Mouse (Mus musculus) liver, embryonic 12.5 days (tissue): ENCODE results near the gene Cpsf6. TPM values are rescaled to one million over a fixed set of nuclear protein-coding genes. Genes with fewer than 3 reads are reported as not detected.
A peak's percentile ranks its signal among the peaks of the same experiment; 100 is the strongest.

Experiments used
- ATAC-seq: fragments of 200-750 bp; cut with Nextera tagmentation; 2 replicates; pipeline ENCODE4 v1.8.0; 2017; ENCODE audit warnings: moderate number of reproducible peaks, mild to moderate bottlenecking, moderate library complexity
- H3K27ac ChIP-seq: fragments of 300-500 bp; sonication (generic); 2 replicates; pipeline ENCODE4 v1.5.1; 2016; ENCODE audit warnings: mild to moderate bottlenecking
- H3K27me3 ChIP-seq: fragments of 300-500 bp; sonication (generic); replicated peaks from 2 replicates; pipeline ENCODE4 v1.6.1; 2016; ENCODE audit warnings: mild to moderate bottlenecking, moderate library complexity
- H3K36me3 ChIP-seq: fragments of 300-500 bp; sonication (generic); 2 replicates; pipeline ENCODE4 v1.6.1; 2016; ENCODE audit warnings: mild to moderate bottlenecking, moderate library complexity
- H3K4me1 ChIP-seq: fragments of 300-500 bp; sonication (generic); 2 replicates; pipeline ENCODE4 v1.6.1; 2016
- H3K4me2 ChIP-seq: fragments of 300-500 bp; sonication (generic); 2 replicates; pipeline ENCODE4 v1.6.1; 2016; ENCODE audit warnings: mild to moderate bottlenecking, moderate library complexity
- H3K4me3 ChIP-seq: fragments of 300-500 bp; sonication (generic); 2 replicates; pipeline ENCODE4 v1.5.1; 2016; ENCODE audit warnings: mild to moderate bottlenecking, moderate library complexity
- H3K9ac ChIP-seq: fragments of 300-500 bp; sonication (generic); 2 replicates; pipeline ENCODE4 v1.6.1; 2016; ENCODE audit warnings: mild to moderate bottlenecking, moderate library complexity
- H3K9me3 ChIP-seq: fragments of 300-500 bp; sonication (generic); replicated peaks from 2 replicates; pipeline ENCODE4 v1.6.1; 2016; ENCODE audit warnings: mild to moderate bottlenecking, moderate library complexity
- WGBS: fragments of 180-500 bp; shearing (Covaris S2); methylation state at CpG from one replicate; pipeline ENCODE4 v1.1.7; 2016; ENCODE audit not compliant: insufficient replicate concordance; 5-methylcytosine and 5-hydroxymethylcytosine counted together
- polyA plus RNA-seq: library from polyadenylated mRNA; unstranded; fragments of >200 nt; fragmentation: Nextera tagmentation; extraction: Ambion mirVana; gene quantifications from 2 replicates; pipeline ENCODE4 v1.2.1, GENCODE M21; 2016

Gene Cpsf6
- polyA plus RNA-seq, 1 experiment from 2014 or later, result 92.5 TPM

DNA sequence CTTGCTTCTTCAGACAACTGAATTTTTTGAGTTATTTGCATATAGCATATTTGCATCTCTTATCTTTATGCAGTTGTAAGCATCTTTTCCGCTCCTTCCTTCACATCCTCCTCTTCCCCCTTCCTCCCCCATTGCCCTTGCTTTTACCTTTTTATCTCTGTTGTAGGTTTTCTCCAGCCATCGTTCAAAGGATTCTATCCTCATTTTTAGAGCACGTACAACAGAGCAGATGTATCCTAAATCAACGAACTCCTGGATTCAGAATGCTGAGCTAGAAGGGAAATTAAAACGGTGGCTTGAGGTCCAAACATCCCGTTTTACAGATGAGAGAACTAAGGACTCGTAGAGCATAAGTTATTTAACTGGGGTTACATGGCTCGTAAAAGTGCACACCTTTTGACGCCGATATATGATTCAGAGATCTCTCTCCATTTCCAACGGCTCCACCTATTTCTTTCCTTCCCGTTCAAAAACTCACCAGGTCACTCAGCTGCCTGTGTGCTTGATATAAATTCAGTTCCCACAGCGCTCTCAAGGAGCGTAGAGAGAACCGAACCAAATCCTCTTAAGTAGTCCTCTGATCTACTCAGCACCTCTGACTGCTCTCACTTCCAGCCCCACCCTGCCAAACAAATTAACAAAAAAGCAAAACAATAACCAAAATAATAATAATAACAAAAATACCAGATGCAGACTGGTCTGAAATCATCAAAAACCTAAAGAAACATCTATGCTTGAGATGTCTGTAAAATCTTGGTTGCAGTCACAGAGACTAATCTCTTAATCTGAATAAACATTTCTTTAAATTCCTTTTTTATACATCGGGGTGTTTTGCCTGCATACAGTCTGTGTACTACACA, 2.2 kb downstream of the Cpsf6 start:
- H3K27me3 ChIP-seq, result no peaks in the 10 kb centered on the region
- WGBS, result 26% methylated on average over 16 of the region's 16 CpGs
- no peaks in the 10 kb centered on the region for H3K9me3 ChIP-seq
- peak overlapping the region; percentile 98 for H3K9ac ChIP-seq
- no peak for ATAC-seq
- peak overlapping the region; percentile 75 for H3K4me3 ChIP-seq
- peak overlapping the region; percentile 83 for H3K4me2 ChIP-seq
- H3K4me1 ChIP-seq, result peaks cover 34% of the 10 kb centered on the region
- H3K36me3 ChIP-seq, result no peaks in the 10 kb centered on the region
- 0 out of 2 replicates have a peak overlapping the region, but pooled peaks have one; percentile 30 for H3K27ac ChIP-seq

DNA sequence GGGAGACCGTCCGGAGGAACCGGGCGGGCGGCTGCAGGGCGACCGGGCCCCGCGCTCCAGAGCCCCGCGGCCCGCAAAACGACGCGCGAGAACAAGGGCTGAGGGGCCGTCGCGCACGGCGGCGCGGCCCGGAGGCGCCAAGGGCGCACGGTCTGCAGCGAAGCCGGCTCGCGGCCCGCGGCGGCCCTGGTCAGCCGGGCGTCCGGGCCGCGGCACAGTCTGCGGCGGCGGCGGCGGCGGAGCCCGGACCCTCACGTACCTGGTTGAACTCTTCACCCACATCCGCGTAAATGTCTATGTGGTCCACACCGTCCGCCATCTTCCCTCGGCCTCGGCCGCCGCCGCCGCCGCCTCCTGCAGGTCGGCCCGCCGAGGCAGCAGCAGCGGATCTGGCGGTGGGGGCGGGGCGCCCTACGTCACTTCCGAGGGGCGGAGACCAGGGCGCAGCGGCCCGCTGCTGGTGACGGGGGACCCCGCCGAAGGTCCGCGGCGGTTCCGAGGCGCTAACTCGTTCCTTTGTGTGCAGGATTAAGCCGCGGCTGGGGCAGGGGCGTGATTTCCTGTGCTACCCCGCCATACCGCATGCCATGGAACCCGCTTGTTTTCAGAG, 3.1 kb downstream of the Cpsf6 start:
- peak overlapping the region; percentile 79 for H3K27ac ChIP-seq
- WGBS, result under 1% methylated on average over 84 of the region's 86 CpGs
- peak; percentile 94 for ATAC-seq

DNA sequence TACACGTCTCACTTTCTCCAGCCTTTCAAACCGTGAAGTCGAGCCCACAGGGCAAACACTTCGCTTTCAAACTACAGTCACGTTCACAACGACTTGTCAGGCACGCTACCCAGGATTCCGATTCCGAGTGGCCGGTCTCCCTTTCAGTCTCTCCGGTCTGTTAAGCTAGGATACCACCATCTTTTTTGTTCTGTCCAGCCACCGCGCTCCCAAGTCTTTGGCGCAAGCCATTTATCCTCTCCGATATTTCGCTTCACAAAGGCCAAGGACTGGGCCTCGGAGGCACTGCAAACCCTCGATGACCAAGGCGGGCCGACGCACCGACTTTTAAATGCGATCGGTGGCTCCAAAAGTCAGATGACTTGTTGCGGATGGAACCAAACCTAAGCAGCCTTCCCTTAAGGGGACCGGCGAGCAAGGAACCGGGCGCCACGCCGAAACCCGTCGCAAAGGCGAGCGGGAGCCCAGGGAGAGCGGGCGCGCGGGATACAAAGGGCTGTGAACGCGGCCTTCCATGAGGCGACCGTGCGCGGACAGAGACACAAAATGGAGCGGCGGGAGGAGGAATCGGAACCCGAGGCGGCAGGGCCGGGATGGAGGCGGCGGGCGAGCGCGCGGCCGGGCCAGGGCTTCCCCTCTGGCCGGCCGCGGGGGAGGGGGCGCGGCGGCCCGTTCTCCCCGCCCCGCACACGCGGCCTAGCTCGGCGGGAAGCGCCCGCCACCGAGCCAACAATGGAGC, 3.8 kb downstream of the Cpsf6 start:
- H3K27me3 ChIP-seq, result no peaks in the 10 kb centered on the region
- no peaks in the 10 kb centered on the region for H3K36me3 ChIP-seq
- peak overlapping the region; percentile 83 for H3K4me2 ChIP-seq
- H3K4me3 ChIP-seq, result peak overlapping the region; percentile 75
- peak; percentile 69 for ATAC-seq
- peak overlapping the region; percentile 79 for H3K27ac ChIP-seq
- H3K9ac ChIP-seq, result peak overlapping the region; percentile 98
- WGBS, result under 1% methylated on average over 68 of the region's 74 CpGs
- no peaks in the 10 kb centered on the region for H3K9me3 ChIP-seq
- H3K4me1 ChIP-seq, result peaks cover 36% of the 10 kb centered on the region

More for the DNA sequence above, 3.1 kb downstream of the Cpsf6 start:
- H3K9ac ChIP-seq, result peak overlapping the region; percentile 98
- H3K4me2 ChIP-seq, result peak overlapping the region; percentile 83
- H3K9me3 ChIP-seq, result no peaks in the 10 kb centered on the region
- H3K4me1 ChIP-seq, result peaks cover 36% of the 10 kb centered on the region
- no peaks in the 10 kb centered on the region for H3K36me3 ChIP-seq
- peak overlapping the region; percentile 75 for H3K4me3 ChIP-seq
- H3K27me3 ChIP-seq, result no peaks in the 10 kb centered on the region

DNA sequence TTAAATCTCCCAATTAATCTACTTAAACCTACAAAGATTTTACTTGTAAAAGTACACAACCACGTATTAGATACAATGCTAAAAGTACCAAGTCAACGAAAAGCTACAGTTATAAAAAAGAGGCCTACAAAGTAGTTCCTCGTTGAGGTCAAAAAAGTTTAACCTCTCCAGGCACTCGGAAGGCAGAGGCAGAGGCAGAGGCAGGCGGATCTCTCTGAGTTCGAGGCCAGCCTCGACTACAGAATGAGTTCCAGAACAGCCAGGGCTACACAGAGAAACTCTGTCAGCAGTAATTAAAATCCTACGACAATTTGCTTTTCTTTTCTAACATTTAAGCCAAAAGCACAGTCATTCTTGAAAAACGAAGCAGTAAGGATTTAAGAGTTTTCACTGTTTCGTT, 4.7 kb downstream of the Cpsf6 start:
- H3K9me3 ChIP-seq, result no peaks in the 10 kb centered on the region
- H3K4me1 ChIP-seq, result peaks cover 33% of the 10 kb centered on the region
- H3K27ac ChIP-seq, result no peak overlapping the region
- WGBS, result 6% methylated on average over 10 of the region's 10 CpGs
- ATAC-seq, result no peak
- H3K9ac ChIP-seq, result peak overlapping the region; percentile 98
- H3K27me3 ChIP-seq, result no peaks in the 10 kb centered on the region
- H3K36me3 ChIP-seq, result no peaks in the 10 kb centered on the region
- H3K4me2 ChIP-seq, result peak overlapping the region; percentile 83
- H3K4me3 ChIP-seq, result peak overlapping the region; percentile 75

DNA sequence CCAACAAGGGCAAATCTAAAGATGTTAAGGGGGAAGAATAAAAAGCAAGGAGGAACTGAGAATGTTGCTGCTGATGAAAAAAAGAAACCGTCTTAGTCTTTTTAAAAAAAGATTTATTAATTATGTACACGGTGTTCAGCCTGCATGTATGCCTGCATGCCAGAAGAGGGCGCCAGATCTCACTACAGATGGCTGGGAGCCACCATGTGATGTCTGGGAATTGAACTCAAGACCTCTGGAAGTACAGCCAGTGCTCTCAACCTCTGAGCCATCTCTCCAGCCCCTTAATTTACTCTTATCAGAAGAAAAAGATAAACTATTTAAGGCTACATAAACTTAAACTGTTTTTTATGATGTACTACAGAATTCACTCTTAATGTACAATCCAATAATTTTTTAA, 16.7 kb downstream of the Cpsf6 start:
- no peaks in the 10 kb centered on the region for H3K4me1 ChIP-seq
- H3K36me3 ChIP-seq, result peaks cover 86% of the 10 kb centered on the region
- H3K4me2 ChIP-seq, result no peak overlapping the region
- no peak overlapping the region for H3K27ac ChIP-seq
- H3K9ac ChIP-seq, result no peak overlapping the region
- no peak for ATAC-seq
- WGBS, result 27% methylated on average over 3 of the region's 3 CpGs
- no peak overlapping the region for H3K4me3 ChIP-seq
- no peaks in the 10 kb centered on the region for H3K27me3 ChIP-seq
- no peaks in the 10 kb centered on the region for H3K9me3 ChIP-seq

DNA sequence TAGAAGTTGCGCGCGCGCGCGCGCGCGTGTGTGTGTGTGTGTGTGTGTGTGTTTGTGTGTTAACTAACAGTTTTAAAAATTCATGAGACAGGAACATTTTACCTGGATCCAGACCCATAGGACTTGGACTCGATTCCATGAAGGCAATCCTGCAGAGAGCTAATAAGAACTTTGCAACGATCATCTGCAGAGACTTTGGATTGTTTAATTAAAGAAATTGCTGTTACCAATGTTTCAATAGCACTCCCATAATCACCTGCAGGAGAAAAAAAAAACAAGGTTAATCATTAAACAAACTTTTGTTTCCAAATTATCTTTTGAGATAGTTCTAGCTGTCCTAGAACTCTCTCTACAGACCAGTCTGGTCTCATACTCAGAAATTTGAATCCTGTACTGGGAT, 20.9 kb downstream of the Cpsf6 start:
- Histone ChIP-seq H3K27ac (no peak overlapping the region), H3K36me3 (peaks cover 78% of the 10 kb centered on the region), H3K4me2 (no peak overlapping the region), H3K9me3 (no peaks in the 10 kb centered on the region), H3K27me3 (no peaks in the 10 kb centered on the region), H3K9ac (no peak overlapping the region), H3K4me1 (no peaks in the 10 kb centered on the region), H3K4me3 (no peak overlapping the region)
- 84% methylated on average over 11 of the region's 11 CpGs for WGBS
- no peak for ATAC-seq

DNA sequence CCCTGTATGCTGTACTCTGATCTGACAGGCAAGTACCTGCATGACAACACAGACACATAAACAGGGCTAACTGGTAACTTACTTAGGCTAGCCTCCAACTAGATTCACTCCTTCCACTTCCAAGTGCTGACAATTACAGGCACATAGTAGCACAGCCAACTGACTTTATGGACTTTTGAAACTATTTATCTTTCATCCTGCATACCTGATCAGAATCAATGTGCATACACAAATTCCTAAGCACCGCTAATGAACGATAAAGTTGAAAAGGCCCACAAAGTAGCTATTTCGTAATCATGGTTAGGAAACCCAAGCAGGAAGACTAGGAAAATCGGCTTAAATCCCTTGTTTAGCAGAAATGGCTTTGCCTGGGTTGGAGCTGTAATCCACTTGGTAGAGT, 36.8 kb downstream of the Cpsf6 start:
- H3K9me3 ChIP-seq, result no peaks in the 10 kb centered on the region
- H3K4me2 ChIP-seq, result no peak overlapping the region
- WGBS, result 76% methylated on average over 4 of the region's 4 CpGs
- H3K27me3 ChIP-seq, result no peaks in the 10 kb centered on the region
- no peak overlapping the region for H3K9ac ChIP-seq
- H3K36me3 ChIP-seq, result peaks cover 13% of the 10 kb centered on the region
- H3K27ac ChIP-seq, result no peak overlapping the region
- no peak for ATAC-seq
- no peak overlapping the region for H3K4me3 ChIP-seq
- no peaks in the 10 kb centered on the region for H3K4me1 ChIP-seq

DNA sequence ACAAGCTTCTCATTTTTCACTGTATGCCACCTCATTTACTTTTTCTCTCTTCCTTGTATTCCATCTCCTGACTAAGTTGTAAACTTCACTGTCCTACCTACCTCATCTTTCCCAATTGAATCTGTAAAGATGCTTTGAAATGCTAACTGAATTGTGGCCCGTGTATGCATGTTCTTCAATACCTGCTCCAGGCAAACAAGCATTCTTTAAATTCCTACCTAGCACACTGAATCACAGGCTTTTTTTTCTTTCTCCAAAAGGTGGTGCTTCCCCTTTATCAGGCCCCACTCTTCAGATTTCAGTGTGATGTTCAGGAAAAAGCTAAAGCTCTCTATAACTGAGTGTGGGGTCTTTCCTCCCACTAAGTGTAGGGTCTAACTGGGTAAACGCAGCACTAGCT, 37.4 kb downstream of the Cpsf6 start:
- Histone ChIP-seq H3K27me3 (no peaks in the 10 kb centered on the region), H3K9ac (no peak overlapping the region), H3K9me3 (no peaks in the 10 kb centered on the region), H3K4me1 (no peaks in the 10 kb centered on the region), H3K27ac (no peak overlapping the region), H3K36me3 (peaks cover 13% of the 10 kb centered on the region; the same call in 1 of the 2 replicates), H3K4me2 (no peak overlapping the region), H3K4me3 (no peak overlapping the region)
- no peak for ATAC-seq
- 79% methylated on average over 2 of the region's 2 CpGs for WGBS

DNA sequence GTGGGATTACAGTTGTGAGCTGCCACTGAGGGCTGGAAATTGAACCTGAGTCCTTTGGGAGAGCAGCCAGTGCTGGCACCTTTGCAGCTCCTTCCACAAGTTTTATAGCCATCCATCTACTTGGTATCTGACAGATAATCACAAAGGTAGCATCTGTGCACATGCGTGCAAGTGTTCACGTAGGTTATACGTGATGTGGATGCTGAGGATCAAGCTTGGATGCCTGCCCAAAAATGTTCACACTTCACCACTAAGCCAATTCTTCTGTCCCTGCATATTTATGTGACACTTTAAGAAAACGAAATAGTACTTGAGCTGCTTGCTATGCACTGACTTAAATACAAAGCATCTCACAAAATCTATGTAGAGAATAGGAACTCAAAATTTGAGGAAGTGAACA, 38.8 kb downstream of the Cpsf6 start:
- no peaks in the 10 kb centered on the region for H3K27me3 ChIP-seq
- H3K4me3 ChIP-seq, result no peak overlapping the region
- no peak overlapping the region for H3K9ac ChIP-seq
- no peak overlapping the region for H3K4me2 ChIP-seq
- H3K4me1 ChIP-seq, result no peaks in the 10 kb centered on the region
- no peak overlapping the region for H3K27ac ChIP-seq
- H3K9me3 ChIP-seq, result no peaks in the 10 kb centered on the region
- no peak for ATAC-seq
- 0 out of 2 replicates have a peak, but pooled peaks cover 4% of the 10 kb centered on the region for H3K36me3 ChIP-seq
- 83% methylated on average over 4 of the region's 4 CpGs for WGBS

DNA sequence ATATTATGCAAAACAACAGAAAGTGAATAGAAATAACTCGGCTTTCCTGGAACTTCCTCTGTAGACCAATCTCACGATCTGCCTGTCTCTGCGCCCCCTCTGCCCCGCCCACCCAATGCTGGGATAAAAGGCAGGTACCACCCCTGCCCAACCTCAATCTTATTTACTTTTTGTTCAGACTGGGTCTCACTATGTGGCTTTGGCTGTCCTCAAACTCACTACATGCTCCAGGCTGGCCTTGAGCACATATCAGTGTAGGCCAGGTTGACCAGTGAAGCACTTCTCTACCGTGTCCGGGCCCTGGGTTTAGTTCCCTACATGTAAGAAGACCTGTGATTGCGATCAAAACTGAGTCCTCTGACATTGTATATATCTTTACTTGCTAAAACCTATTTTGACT, 40.6 kb downstream of the Cpsf6 start:
- WGBS, result 53% methylated on average over 7 of the region's 7 CpGs
- Histone ChIP-seq H3K4me1 (no peaks in the 10 kb centered on the region), H3K27ac (no peak overlapping the region), H3K9ac (no peak overlapping the region), H3K27me3 (no peaks in the 10 kb centered on the region), H3K4me3 (no peak overlapping the region), H3K4me2 (no peak overlapping the region), H3K36me3 (no peaks in the 10 kb centered on the region), H3K9me3 (no peaks in the 10 kb centered on the region)
- peak; percentile 31; the same call in 1 of the 2 replicates for ATAC-seq

DNA sequence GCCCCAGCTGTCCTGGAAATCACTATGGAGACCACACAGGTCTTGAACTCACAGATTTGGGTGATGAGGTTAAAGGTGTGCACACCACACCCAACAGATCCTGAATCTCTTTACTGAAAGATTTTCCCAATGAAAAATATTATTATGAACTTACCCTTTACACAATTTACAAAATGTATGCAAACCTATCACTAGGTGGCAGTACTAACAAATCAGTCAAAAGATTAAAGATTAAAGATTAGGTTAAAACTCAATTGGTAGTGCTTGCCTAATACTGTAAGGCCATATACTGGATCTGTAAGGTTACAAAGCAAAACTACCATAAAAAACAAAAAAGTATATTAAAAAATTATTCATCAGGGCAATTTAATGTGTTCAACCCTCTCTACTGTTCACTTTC, 41.9 kb downstream of the Cpsf6 start:
- Histone ChIP-seq H3K36me3 (no peaks in the 10 kb centered on the region), H3K27ac (no peak overlapping the region), H3K4me2 (no peak overlapping the region), H3K4me1 (no peaks in the 10 kb centered on the region), H3K27me3 (no peaks in the 10 kb centered on the region), H3K9me3 (no peaks in the 10 kb centered on the region), H3K4me3 (no peak overlapping the region), H3K9ac (no peak overlapping the region)
- no peak for ATAC-seq

DNA sequence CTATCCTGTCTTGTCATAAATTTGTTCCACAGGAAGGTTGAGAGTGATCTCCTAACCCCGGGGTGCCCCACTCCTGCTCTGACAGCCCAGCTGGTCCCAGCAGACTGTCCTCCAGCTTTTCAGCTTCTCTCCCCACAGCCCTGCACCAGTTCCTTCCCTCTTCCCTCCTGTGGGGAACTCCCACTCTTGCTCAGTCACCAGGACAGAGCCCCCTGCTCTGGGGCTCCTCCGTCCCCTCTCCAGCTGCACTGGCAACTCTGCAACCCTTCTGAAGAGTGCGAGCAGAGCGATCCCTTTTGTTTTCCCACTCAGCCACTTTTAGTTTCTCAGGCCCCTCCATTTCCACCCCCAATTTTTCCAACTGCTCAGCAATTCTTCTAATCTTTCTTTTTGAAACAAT, 44.2 kb downstream of the Cpsf6 start:
- Histone ChIP-seq H3K9me3 (no peaks in the 10 kb centered on the region), H3K36me3 (no peaks in the 10 kb centered on the region), H3K27ac (no peak overlapping the region), H3K4me3 (no peak overlapping the region), H3K4me1 (no peaks in the 10 kb centered on the region), H3K27me3 (no peaks in the 10 kb centered on the region), H3K9ac (no peak overlapping the region), H3K4me2 (no peak overlapping the region)
- 37% methylated on average over 4 of the region's 4 CpGs for WGBS
- ATAC-seq, result no peak
